Mouse (Mus musculus) heart, adult 2 months (tissue): ENCODE measurements at regions not wholly inside any gene's neighbourhood (a gene's known extent, or its start where the extent isn't known, plus 50 kb on each side); places are given as distances from the start of the nearest gene placed in this dataset.

Experiments used
- DNase-seq, 2 experiments: peaks; one replicate each; pipeline ENCODE4 v3.0.0; 2021
- H3K27ac ChIP-seq: fragments of 200-600 bp; 2 replicates; pipeline ENCODE4 v1.8.1; 2022
- H3K27me3 ChIP-seq: fragments of 200-500 bp; 2 replicates; pipeline ENCODE4 v1.6.1; 2012; ENCODE audit warnings: mild to moderate bottlenecking, low read length, inconsistent platforms, mixed read lengths; ENCODE audit not compliant: control insufficient read depth, insufficient read depth
- H3K36me3 ChIP-seq: fragments of 200-500 bp; 2 replicates; pipeline ENCODE4 v1.6.1; 2012; ENCODE audit warnings: low read length, inconsistent platforms; ENCODE audit not compliant: control insufficient read depth, insufficient read depth
- H3K4me1 ChIP-seq: fragments of 200-500 bp; 2 replicates; pipeline ENCODE4 v1.6.1; 2011; ENCODE audit warnings: low read length; ENCODE audit not compliant: control insufficient read depth, insufficient read depth
- H3K4me3 ChIP-seq: fragments of 200-600 bp; 2 replicates; pipeline ENCODE4 v1.8.1; 2022
- H3K79me2 ChIP-seq: fragments of 200-500 bp; replicated peaks from 2 replicates; pipeline ENCODE4 v1.6.1; 2012; ENCODE audit warnings: mild to moderate bottlenecking, inconsistent platforms, low read length, moderate library complexity, mixed read lengths; ENCODE audit not compliant: control insufficient read depth, insufficient read depth
- H3K9ac ChIP-seq: fragments of 200-500 bp; 2 replicates; pipeline ENCODE4 v1.6.1; 2012; ENCODE audit warnings: low read depth, mild to moderate bottlenecking, control low read depth, inconsistent platforms, low read length, mixed read lengths
- CTCF ChIP-seq: fragments of 200-600 bp; IDR thresholded peaks from 2 replicates; pipeline ENCODE4 v1.8.1; 2022; ENCODE audit warnings: antibody characterized with exemption, mild to moderate bottlenecking, moderate library complexity
- EP300 ChIP-seq: fragments of 200-500 bp; IDR thresholded peaks from 2 replicates; pipeline ENCODE4 v1.6.1; 2011; ENCODE audit warnings: low read depth, low read length, control low read depth; ENCODE audit not compliant: insufficient read depth
- POLR2A ChIP-seq: fragments of 200-500 bp; IDR thresholded peaks from 2 replicates; pipeline ENCODE4 v1.6.1; 2011; ENCODE audit warnings: mild to moderate bottlenecking, low read depth, low read length, control low read depth; ENCODE audit not compliant: insufficient read depth
- WGBS: fragments of 180-500 bp; shearing (Covaris S2); methylation state at CpG from one replicate; pipeline ENCODE4 v1.1.7; 2018; 5-methylcytosine and 5-hydroxymethylcytosine counted together
- intact Hi-C: fragments of 180-260 bp; cut with DNase I; formaldehyde crosslinking; loops from one replicate; pipeline ENCODE4 v1.15.1; 2025

DNA sequence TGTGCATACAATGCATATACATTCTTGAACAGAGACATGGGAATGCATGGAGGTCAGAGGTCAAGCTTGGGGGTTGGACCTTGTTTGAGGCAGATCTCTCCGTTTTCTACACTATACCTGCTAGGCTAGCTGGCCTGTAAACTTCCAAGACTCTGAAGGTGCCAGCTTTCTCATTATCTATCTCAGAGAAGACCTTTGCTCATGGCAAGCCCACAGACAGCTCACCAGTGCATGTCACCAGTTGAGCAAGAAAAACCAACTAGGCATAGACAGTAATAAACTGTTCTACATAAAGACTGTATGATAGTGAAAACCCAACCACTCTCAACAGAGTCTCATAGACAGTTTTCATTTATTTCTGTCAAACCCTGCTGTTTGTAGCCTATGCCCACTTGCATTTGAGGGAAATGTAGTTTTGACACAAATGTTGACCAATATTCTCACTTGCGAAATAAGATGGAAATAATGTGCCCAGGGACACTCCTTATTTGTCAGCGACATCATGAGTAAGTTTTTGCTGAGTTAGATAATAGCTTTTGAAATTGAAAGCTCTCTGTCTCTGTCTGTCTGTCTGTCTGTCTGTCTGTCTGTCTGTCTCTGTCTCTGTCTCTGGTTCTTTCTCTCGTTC, 96.6 kb downstream of the E030025P04Rik start:
- no peaks in the 10 kb centered on the region for H3K79me2 ChIP-seq
- no peak for DNase-seq
- WGBS = 85% methylated on average over 4 of the region's 4 CpGs
- intact Hi-C loops = no loop called here
- H3K4me3 ChIP-seq = no peak overlapping the region
- TF ChIP-seq EP300 (no peak), POLR2A (no peak), CTCF (no peak)
- H3K4me1 ChIP-seq = no peaks in the 10 kb centered on the region
- H3K36me3 ChIP-seq = no peaks in the 10 kb centered on the region
- no peak overlapping the region for H3K9ac ChIP-seq
- H3K27ac ChIP-seq = no peak overlapping the region
- no peaks in the 10 kb centered on the region for H3K27me3 ChIP-seq

- Histone ChIP-seq H3K9ac (no peak overlapping the region), H3K4me3 (no peak overlapping the region), H3K36me3 (no peaks in the 10 kb centered on the region), H3K27me3 (no peaks in the 10 kb centered on the region), H3K27ac (no peak overlapping the region), H3K79me2 (no peaks in the 10 kb centered on the region), H3K4me1 (no peaks in the 10 kb centered on the region)
- DNase-seq = no peak
- intact Hi-C loops = no loop called here
- TF ChIP-seq EP300 (no peak), CTCF (no peak), POLR2A (no peak)
- 13% methylated on average over 1 of the region's 1 CpGs for WGBS
These were observed 97.7 kb downstream of the E030025P04Rik start for GRCm38 (mm10) chr11:109046446-109046845.

DNA sequence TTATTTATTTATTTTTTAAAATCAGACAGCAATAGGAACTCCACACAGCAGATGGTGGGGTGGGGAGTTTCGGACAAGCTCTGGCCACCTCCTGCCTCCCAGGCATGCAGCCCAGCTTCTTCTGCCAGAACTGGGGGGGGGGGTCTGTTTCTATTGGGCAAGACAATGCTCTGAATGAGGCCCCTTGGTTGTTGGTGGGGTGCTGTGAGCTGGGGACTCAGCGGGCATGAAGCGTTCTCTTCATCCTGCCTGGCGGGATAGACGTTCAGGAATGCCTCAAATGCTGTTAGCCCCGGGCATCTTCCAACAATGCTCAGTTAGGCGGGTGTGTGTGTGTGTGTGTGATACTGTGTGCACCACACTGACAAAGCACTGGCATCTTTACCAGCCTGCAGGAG, 103.7 kb downstream of the E030025P04Rik start:
- intact Hi-C loops = no loop called here
- no peak for TF ChIP-seq EP300
- no peak overlapping the region for H3K27ac ChIP-seq
- H3K27me3 ChIP-seq = 0 out of 2 replicates have a peak, but pooled peaks cover 2% of the 10 kb centered on the region
- H3K9ac ChIP-seq = no peak overlapping the region
- DNase-seq = no peak
- no peaks in the 10 kb centered on the region for H3K79me2 ChIP-seq
- no peaks in the 10 kb centered on the region for H3K36me3 ChIP-seq
- WGBS = 77% methylated on average over 7 of the region's 7 CpGs
- no peak overlapping the region for H3K4me3 ChIP-seq
- no peaks in the 10 kb centered on the region for H3K4me1 ChIP-seq

GRCm38 (mm10) chr11:109039792-109040518, 104.2 kb downstream of the E030025P04Rik start:
- H3K36me3 ChIP-seq = no peaks in the 10 kb centered on the region
- no peak overlapping the region for H3K27ac ChIP-seq
- TF ChIP-seq CTCF (no peak), EP300 (no peak), POLR2A (no peak)
- H3K27me3 ChIP-seq = 0 out of 2 replicates have a peak, but pooled peaks cover 2% of the 10 kb centered on the region
- H3K79me2 ChIP-seq = no peaks in the 10 kb centered on the region
- H3K4me1 ChIP-seq = no peaks in the 10 kb centered on the region
- WGBS = 75% methylated on average over 6 of the region's 6 CpGs
- intact Hi-C loops = no loop called here
- no peak overlapping the region for H3K4me3 ChIP-seq
- no peak overlapping the region for H3K9ac ChIP-seq
- no peak for DNase-seq

GRCm38 (mm10) chr11:109039060-109039791, 104.9 kb downstream of the E030025P04Rik start:
- H3K4me1 ChIP-seq = no peaks in the 10 kb centered on the region
- H3K4me3 ChIP-seq = no peak overlapping the region
- H3K27ac ChIP-seq = no peak overlapping the region
- WGBS = 66% methylated on average over 10 of the region's 10 CpGs
- no peak for DNase-seq
- no peak overlapping the region for H3K9ac ChIP-seq
- no peaks in the 10 kb centered on the region for H3K79me2 ChIP-seq
- no peaks in the 10 kb centered on the region for H3K36me3 ChIP-seq
- TF ChIP-seq POLR2A (no peak), CTCF (no peak), EP300 (no peak)
- H3K27me3 ChIP-seq = 0 out of 2 replicates have a peak, but pooled peaks cover 2% of the 10 kb centered on the region
- intact Hi-C loops = no loop called here

- WGBS = 83% methylated on average over 7 of the region's 7 CpGs
- TF ChIP-seq POLR2A = no peak
- TF ChIP-seq CTCF = no peak
- no peak for TF ChIP-seq EP300
- Histone ChIP-seq H3K27me3 (0 out of 2 replicates have a peak, but pooled peaks cover 2% of the 10 kb centered on the region), H3K27ac (no peak overlapping the region), H3K4me3 (no peak overlapping the region), H3K36me3 (no peaks in the 10 kb centered on the region), H3K9ac (no peak overlapping the region), H3K4me1 (no peaks in the 10 kb centered on the region), H3K79me2 (no peaks in the 10 kb centered on the region)
- intact Hi-C loops = no loop called here
- DNase-seq = no peak
These were observed 106.0 kb downstream of the E030025P04Rik start for GRCm38 (mm10) chr11:109038136-109038535.
